Mouse (Mus musculus) embryonic facial prominence, embryonic 15.5 days (tissue): ENCODE measurements at regions not wholly inside any gene's neighbourhood (a gene's known extent, or its start where the extent isn't known, plus 50 kb on each side); places are given as distances from the start of the nearest gene placed in this dataset.

Source experiments
- ATAC-seq: fragments of 200-750 bp; cut with Nextera tagmentation; 2 replicates; pipeline ENCODE4 v1.8.0; 2017; ENCODE audit warnings: low read depth, moderate TSS enrichment; ENCODE audit not compliant: insufficient number of reproducible peaks, low FRiP score, low TSS enrichment
- H3K27ac ChIP-seq: fragments of 300-500 bp; sonication (generic); replicated peaks from 2 replicates; pipeline ENCODE4 v1.5.1; 2015; ENCODE audit warnings: mild to moderate bottlenecking, inconsistent platforms
- H3K27me3 ChIP-seq: fragments of 300-500 bp; sonication (generic); 2 replicates; pipeline ENCODE4 v1.6.1; 2015; ENCODE audit warnings: inconsistent platforms
- H3K36me3 ChIP-seq: fragments of 300-500 bp; sonication (generic); 2 replicates; pipeline ENCODE4 v1.6.1; 2015; ENCODE audit warnings: mild to moderate bottlenecking, inconsistent platforms
- H3K4me1 ChIP-seq: fragments of 300-500 bp; sonication (generic); 2 replicates; pipeline ENCODE4 v1.6.1; 2015; ENCODE audit warnings: inconsistent platforms
- H3K4me2 ChIP-seq: fragments of 300-500 bp; sonication (generic); replicated peaks from 2 replicates; pipeline ENCODE4 v1.6.1; 2015; ENCODE audit warnings: mild to moderate bottlenecking, inconsistent platforms
- H3K4me3 ChIP-seq: fragments of 300-500 bp; sonication (generic); replicated peaks from 2 replicates; pipeline ENCODE4 v1.5.1; 2015; ENCODE audit warnings: mild to moderate bottlenecking, inconsistent platforms
- H3K9ac ChIP-seq: fragments of 300-500 bp; sonication (generic); 2 replicates; pipeline ENCODE4 v1.6.1; 2015; ENCODE audit warnings: inconsistent platforms
- H3K9me3 ChIP-seq: fragments of 300-500 bp; sonication (generic); replicated peaks from 2 replicates; pipeline ENCODE4 v1.6.1; 2016; ENCODE audit warnings: inconsistent platforms
- WGBS: fragments of 180-500 bp; shearing (Covaris S2); methylation state at CpG from one replicate; pipeline ENCODE4 v1.1.7; 2015; 5-methylcytosine and 5-hydroxymethylcytosine counted together

GRCm38 (mm10) chr2:8429652-8430343 lies 920.4 kb upstream of the Celf2 start:
- 80% methylated on average over 5 of the region's 5 CpGs for WGBS
- no peak for ATAC-seq

GRCm38 (mm10) chr2:8428145-8428544 lies 918.8 kb upstream of the Celf2 start:
- no peak overlapping the region for H3K9ac ChIP-seq
- H3K4me1 ChIP-seq: no peaks in the 10 kb centered on the region
- H3K4me2 ChIP-seq: no peak overlapping the region
- H3K36me3 ChIP-seq: no peaks in the 10 kb centered on the region
- no peak overlapping the region for H3K4me3 ChIP-seq
- no peak for ATAC-seq
- no peaks in the 10 kb centered on the region for H3K9me3 ChIP-seq
- WGBS: 71% methylated on average over 2 of the region's 2 CpGs
- H3K27me3 ChIP-seq: no peaks in the 10 kb centered on the region
- no peak overlapping the region for H3K27ac ChIP-seq

More at GRCm38 (mm10) chr2:8429652-8430343, 920.4 kb upstream of the Celf2 start:
- Histone ChIP-seq H3K27ac (no peak overlapping the region), H3K4me2 (no peak overlapping the region), H3K4me3 (no peak overlapping the region), H3K27me3 (no peaks in the 10 kb centered on the region), H3K36me3 (no peaks in the 10 kb centered on the region), H3K9ac (no peak overlapping the region), H3K9me3 (no peaks in the 10 kb centered on the region), H3K4me1 (no peaks in the 10 kb centered on the region)

- H3K9ac ChIP-seq: no peak overlapping the region
- WGBS: 70% methylated on average over 1 of the region's 1 CpGs
- no peak overlapping the region for H3K27ac ChIP-seq
- H3K4me2 ChIP-seq: no peak overlapping the region
- no peaks in the 10 kb centered on the region for H3K36me3 ChIP-seq
- no peaks in the 10 kb centered on the region for H3K4me1 ChIP-seq
- H3K9me3 ChIP-seq: no peaks in the 10 kb centered on the region
- no peak for ATAC-seq
- H3K4me3 ChIP-seq: no peak overlapping the region
- H3K27me3 ChIP-seq: no peaks in the 10 kb centered on the region
Measured at GRCm38 (mm10) chr2:8427720-8428119, 918.4 kb upstream of the Celf2 start.

- H3K4me3 ChIP-seq: no peak overlapping the region
- H3K9me3 ChIP-seq: no peaks in the 10 kb centered on the region
- no peak overlapping the region for H3K4me2 ChIP-seq
- H3K9ac ChIP-seq: no peak overlapping the region
- no peaks in the 10 kb centered on the region for H3K4me1 ChIP-seq
- no peaks in the 10 kb centered on the region for H3K36me3 ChIP-seq
- H3K27me3 ChIP-seq: no peaks in the 10 kb centered on the region
- peak; percentile 47; the same call in 1 of the 2 replicates for ATAC-seq
- WGBS: 34% methylated on average over 3 of the region's 3 CpGs
- H3K27ac ChIP-seq: no peak overlapping the region
Measured at GRCm38 (mm10) chr2:8415917-8416316, 906.6 kb upstream of the Celf2 start.

GRCm38 (mm10) chr2:8394128-8394527 lies 884.8 kb upstream of the Celf2 start:
- ATAC-seq: no peak
- no peaks in the 10 kb centered on the region for H3K9me3 ChIP-seq

GRCm38 (mm10) chr2:8389530-8389929 lies 880.2 kb upstream of the Celf2 start:
- no peaks in the 10 kb centered on the region for H3K36me3 ChIP-seq
- H3K9ac ChIP-seq: no peak overlapping the region
- no peak for ATAC-seq
- no peaks in the 10 kb centered on the region for H3K27me3 ChIP-seq
- no peak overlapping the region for H3K4me3 ChIP-seq
- WGBS: 75% methylated on average over 2 of the region's 2 CpGs
- no peak overlapping the region for H3K4me2 ChIP-seq
- no peaks in the 10 kb centered on the region for H3K9me3 ChIP-seq
- no peak overlapping the region for H3K27ac ChIP-seq
- H3K4me1 ChIP-seq: no peaks in the 10 kb centered on the region

More at GRCm38 (mm10) chr2:8394128-8394527, 884.8 kb upstream of the Celf2 start:
- H3K4me1 ChIP-seq: no peaks in the 10 kb centered on the region
- no peak overlapping the region for H3K9ac ChIP-seq
- no peaks in the 10 kb centered on the region for H3K36me3 ChIP-seq
- H3K4me3 ChIP-seq: no peak overlapping the region
- H3K27ac ChIP-seq: no peak overlapping the region
- H3K27me3 ChIP-seq: no peaks in the 10 kb centered on the region
- no peak overlapping the region for H3K4me2 ChIP-seq
- 75% methylated on average over 4 of the region's 4 CpGs for WGBS

- no peak overlapping the region for H3K4me3 ChIP-seq
- no peaks in the 10 kb centered on the region for H3K9me3 ChIP-seq
- no peaks in the 10 kb centered on the region for H3K4me1 ChIP-seq
- H3K4me2 ChIP-seq: no peak overlapping the region
- no peaks in the 10 kb centered on the region for H3K36me3 ChIP-seq
- no peaks in the 10 kb centered on the region for H3K27me3 ChIP-seq
- 51% methylated on average over 1 of the region's 1 CpGs for WGBS
- H3K9ac ChIP-seq: no peak overlapping the region
- H3K27ac ChIP-seq: no peak overlapping the region
- no peak for ATAC-seq
Measured at GRCm38 (mm10) chr2:8380246-8380645, 870.9 kb upstream of the Celf2 start.

- Histone ChIP-seq H3K36me3 (no peaks in the 10 kb centered on the region), H3K27me3 (no peaks in the 10 kb centered on the region), H3K4me3 (no peak overlapping the region), H3K9ac (no peak overlapping the region), H3K9me3 (no peaks in the 10 kb centered on the region), H3K4me2 (no peak overlapping the region), H3K4me1 (no peaks in the 10 kb centered on the region), H3K27ac (no peak overlapping the region)
- ATAC-seq: no peak
- WGBS: 83% methylated on average over 3 of the region's 3 CpGs
Measured at GRCm38 (mm10) chr2:8379590-8379989, 870.2 kb upstream of the Celf2 start.

- Histone ChIP-seq H3K4me2 (no peak overlapping the region), H3K4me1 (no peaks in the 10 kb centered on the region), H3K36me3 (no peaks in the 10 kb centered on the region), H3K27ac (no peak overlapping the region), H3K27me3 (no peaks in the 10 kb centered on the region), H3K4me3 (no peak overlapping the region), H3K9me3 (no peaks in the 10 kb centered on the region), H3K9ac (no peak overlapping the region)
- ATAC-seq: no peak
- WGBS: 85% methylated on average over 1 of the region's 1 CpGs
Measured at GRCm38 (mm10) chr2:8347867-8348266, 838.5 kb upstream of the Celf2 start.

GRCm38 (mm10) chr2:8344748-8345147 lies 835.4 kb upstream of the Celf2 start:
- no peak overlapping the region for H3K4me3 ChIP-seq
- H3K9ac ChIP-seq: no peak overlapping the region
- H3K9me3 ChIP-seq: no peaks in the 10 kb centered on the region
- no peak overlapping the region for H3K27ac ChIP-seq
- 80% methylated on average over 3 of the region's 3 CpGs for WGBS
- no peaks in the 10 kb centered on the region for H3K27me3 ChIP-seq
- no peaks in the 10 kb centered on the region for H3K4me1 ChIP-seq
- ATAC-seq: no peak
- no peaks in the 10 kb centered on the region for H3K36me3 ChIP-seq
- H3K4me2 ChIP-seq: no peak overlapping the region

- H3K4me2 ChIP-seq: no peak overlapping the region
- no peak overlapping the region for H3K9ac ChIP-seq
- no peaks in the 10 kb centered on the region for H3K36me3 ChIP-seq
- no peaks in the 10 kb centered on the region for H3K4me1 ChIP-seq
- H3K27ac ChIP-seq: no peak overlapping the region
- no peaks in the 10 kb centered on the region for H3K9me3 ChIP-seq
- H3K27me3 ChIP-seq: no peaks in the 10 kb centered on the region
- no peak overlapping the region for H3K4me3 ChIP-seq
- WGBS: 43% methylated on average over 7 of the region's 7 CpGs
- ATAC-seq: no peak
Measured at GRCm38 (mm10) chr2:8338271-8338670, 828.9 kb upstream of the Celf2 start.

GRCm38 (mm10) chr2:8296001-8296400 lies 786.6 kb upstream of the Celf2 start:
- H3K4me1 ChIP-seq: no peaks in the 10 kb centered on the region
- 71% methylated on average over 2 of the region's 2 CpGs for WGBS
- no peaks in the 10 kb centered on the region for H3K9me3 ChIP-seq

More at GRCm38 (mm10) chr2:8296001-8296400, 786.6 kb upstream of the Celf2 start:
- no peak overlapping the region for H3K4me3 ChIP-seq
- no peak for ATAC-seq
- H3K27ac ChIP-seq: no peak overlapping the region
- H3K36me3 ChIP-seq: no peaks in the 10 kb centered on the region
- no peak overlapping the region for H3K9ac ChIP-seq
- H3K4me2 ChIP-seq: no peak overlapping the region
- H3K27me3 ChIP-seq: no peaks in the 10 kb centered on the region
